Mouse (Mus musculus) ES-Bruce4 (cell line): ENCODE results near the gene Eef1g. TPM values are rescaled to one million over a fixed set of nuclear protein-coding genes. Genes with fewer than 3 reads are reported as not detected.

ENCODE experiments used
- H3K27ac ChIP-seq: 2 replicates; pipeline ENCODE4 v1.5.1; 2012; ENCODE audit warnings: low read length, inconsistent platforms; ENCODE audit not compliant: insufficient read depth
- H3K27me3 ChIP-seq: 2 replicates; pipeline ENCODE4 v1.6.1; 2012; ENCODE audit warnings: mild to moderate bottlenecking, low read length, inconsistent platforms; ENCODE audit not compliant: control insufficient read depth, poor library complexity, insufficient read depth, severe bottlenecking
- H3K36me3 ChIP-seq: 2 replicates; pipeline ENCODE4 v1.6.1; 2012; ENCODE audit warnings: inconsistent platforms, mild to moderate bottlenecking, low read length, moderate library complexity; ENCODE audit not compliant: control insufficient read depth, poor library complexity, insufficient read depth, severe bottlenecking
- H3K4me1 ChIP-seq: one replicate; pipeline ENCODE4 v1.8.1; 2011; ENCODE audit warnings: low read length; ENCODE audit not compliant: control insufficient read depth, insufficient read depth
- H3K4me3 ChIP-seq: 2 replicates; pipeline ENCODE4 v1.5.1; 2011; ENCODE audit warnings: low read depth, mild to moderate bottlenecking, low read length
- H3K9ac ChIP-seq: 2 replicates; pipeline ENCODE4 v1.6.1; 2012; ENCODE audit warnings: low read depth, mild to moderate bottlenecking, inconsistent platforms; ENCODE audit not compliant: poor library complexity, severe bottlenecking
- H3K9me3 ChIP-seq: replicated peaks from 2 replicates; pipeline ENCODE4 v1.6.1; 2012; ENCODE audit warnings: mild to moderate bottlenecking, low read length, inconsistent platforms; ENCODE audit not compliant: control insufficient read depth, poor library complexity, insufficient read depth, severe bottlenecking
- CTCF ChIP-seq: IDR thresholded peaks from one replicate; pipeline ENCODE4 v1.8.1; 2011; ENCODE audit warnings: low read depth, low read length
- EP300 ChIP-seq: IDR thresholded peaks from 2 replicates; pipeline ENCODE4 v1.6.1; 2011; ENCODE audit warnings: low read depth, low read length; ENCODE audit not compliant: insufficient read depth
- POLR2A ChIP-seq: IDR thresholded peaks from one replicate; pipeline ENCODE4 v1.8.1; 2011; ENCODE audit warnings: low read length; ENCODE audit not compliant: insufficient read depth
- polyA plus RNA-seq: library from polyadenylated mRNA; stranded (reverse); fragments of >200 nt; gene quantifications from 2 replicates; pipeline ENCODE4 v1.2.4, GENCODE M21; 2011; ENCODE audit warnings: low read depth; ENCODE audit not compliant: missing spikeins, insufficient read depth, insufficient read length

The Eef1g gene
- polyA plus RNA-seq, 1 experiment, result 1,175 TPM

DNA sequence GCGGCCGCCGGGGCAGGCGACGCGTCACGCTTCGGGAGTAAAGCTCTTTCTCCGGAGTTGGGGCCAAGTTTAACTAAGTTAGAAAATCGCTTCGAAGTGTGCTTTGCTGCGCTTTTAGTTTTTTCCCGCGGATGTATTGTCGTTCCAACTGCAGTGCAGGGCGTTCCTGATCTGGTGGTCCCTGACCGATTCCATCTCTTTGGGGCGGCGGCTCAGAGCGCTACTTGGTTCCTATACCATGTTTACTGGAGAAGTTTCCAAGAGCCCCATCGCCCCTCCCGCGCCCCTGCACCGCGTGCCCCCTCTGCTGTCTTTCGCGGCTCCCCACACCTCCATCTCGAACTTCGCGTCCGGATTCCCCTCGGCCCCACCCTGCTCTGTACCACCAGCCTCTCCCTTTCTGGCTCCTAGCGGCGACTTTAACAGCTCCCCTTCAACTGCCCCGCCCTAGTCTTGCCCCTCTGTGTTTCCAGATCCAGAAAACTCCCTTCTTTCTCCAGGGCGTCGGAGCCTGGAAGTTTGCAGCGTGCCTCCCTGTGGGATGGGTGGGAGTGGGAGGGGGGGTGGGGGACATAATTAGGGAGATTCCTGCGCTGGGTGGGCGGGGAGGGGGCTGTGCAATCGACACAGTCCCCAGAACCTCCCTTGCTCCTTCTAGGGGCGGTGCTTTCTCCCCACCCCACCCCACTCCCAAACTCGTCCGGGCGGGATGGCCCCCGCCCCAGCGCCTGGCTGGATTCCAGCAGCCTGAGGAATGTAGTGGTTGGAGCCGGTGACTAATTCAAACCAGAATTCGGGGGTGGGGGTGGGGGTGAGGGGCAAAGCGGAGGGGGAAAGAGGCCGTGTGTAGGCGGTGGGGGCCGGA is 23.0 kb downstream of the Eef1g start:
- peak overlapping the region; percentile 79 for H3K4me3 ChIP-seq
- TF ChIP-seq EP300 (peak; percentile 37; the same call in 1 of the 2 replicates), CTCF (no peak)
- no peaks in the 10 kb centered on the region for H3K36me3 ChIP-seq
- H3K27me3 ChIP-seq, result no peaks in the 10 kb centered on the region
- peak overlapping the region; percentile 29 for H3K27ac ChIP-seq
- H3K9me3 ChIP-seq, result no peaks in the 10 kb centered on the region
- peak overlapping the region; percentile 65 for H3K9ac ChIP-seq
- H3K4me1 ChIP-seq, result peaks cover 8% of the 10 kb centered on the region

DNA sequence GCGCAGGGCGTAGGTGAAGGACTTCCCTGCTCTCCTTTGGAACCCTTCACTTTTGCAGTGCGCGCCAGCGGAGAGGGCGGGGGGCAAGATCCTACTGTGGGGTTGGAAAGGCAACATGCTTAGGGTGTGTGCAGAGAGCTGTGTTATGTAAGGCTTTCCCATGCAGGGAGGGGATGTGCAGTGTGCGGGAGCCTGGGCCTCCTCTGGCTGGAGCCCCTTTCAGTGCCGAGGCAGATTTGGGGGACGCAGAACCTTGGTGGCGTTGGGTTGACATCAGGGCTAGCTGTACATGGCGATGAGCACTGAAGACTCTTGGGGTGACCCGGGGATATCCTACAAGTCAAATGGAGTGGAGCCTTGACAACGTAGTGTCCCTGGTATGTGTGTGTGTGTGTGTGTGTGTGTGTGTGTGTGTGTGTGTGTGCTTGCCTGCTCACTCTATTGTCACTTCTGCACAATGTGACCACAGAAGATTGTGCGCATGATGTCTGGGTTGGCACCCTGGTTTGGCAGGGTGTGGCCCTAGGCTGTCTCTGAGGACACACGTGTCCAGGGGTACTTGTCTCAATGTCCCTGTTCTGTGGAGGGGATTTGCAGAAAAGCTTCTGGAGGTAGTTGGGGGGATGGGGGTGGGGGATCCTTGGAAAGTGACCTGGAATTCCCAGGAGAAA is 23.7 kb downstream of the Eef1g start:
- Histone ChIP-seq H3K27ac (peak overlapping the region; percentile 29), H3K27me3 (no peaks in the 10 kb centered on the region), H3K36me3 (no peaks in the 10 kb centered on the region), H3K4me3 (peak overlapping the region; percentile 60), H3K9me3 (no peaks in the 10 kb centered on the region), H3K4me1 (peaks cover 8% of the 10 kb centered on the region), H3K9ac (peak overlapping the region; percentile 65)
- TF ChIP-seq EP300, result no peak
- no peak for TF ChIP-seq CTCF
- TF ChIP-seq POLR2A, result no peak

GRCm38 (mm10) chr19:8991245-8991870 is 24.5 kb downstream of the Eef1g start:
- Histone ChIP-seq H3K36me3 (no peaks in the 10 kb centered on the region), H3K9ac (peak overlapping the region; percentile 31; the same call in 1 of the 2 replicates), H3K4me1 (peaks cover 8% of the 10 kb centered on the region), H3K27me3 (no peaks in the 10 kb centered on the region), H3K27ac (peak overlapping the region; percentile 46; the same call in 1 of the 2 replicates), H3K9me3 (no peaks in the 10 kb centered on the region), H3K4me3 (no peak overlapping the region)
- no peak for TF ChIP-seq CTCF
- TF ChIP-seq EP300, result no peak
- no peak for TF ChIP-seq POLR2A

DNA sequence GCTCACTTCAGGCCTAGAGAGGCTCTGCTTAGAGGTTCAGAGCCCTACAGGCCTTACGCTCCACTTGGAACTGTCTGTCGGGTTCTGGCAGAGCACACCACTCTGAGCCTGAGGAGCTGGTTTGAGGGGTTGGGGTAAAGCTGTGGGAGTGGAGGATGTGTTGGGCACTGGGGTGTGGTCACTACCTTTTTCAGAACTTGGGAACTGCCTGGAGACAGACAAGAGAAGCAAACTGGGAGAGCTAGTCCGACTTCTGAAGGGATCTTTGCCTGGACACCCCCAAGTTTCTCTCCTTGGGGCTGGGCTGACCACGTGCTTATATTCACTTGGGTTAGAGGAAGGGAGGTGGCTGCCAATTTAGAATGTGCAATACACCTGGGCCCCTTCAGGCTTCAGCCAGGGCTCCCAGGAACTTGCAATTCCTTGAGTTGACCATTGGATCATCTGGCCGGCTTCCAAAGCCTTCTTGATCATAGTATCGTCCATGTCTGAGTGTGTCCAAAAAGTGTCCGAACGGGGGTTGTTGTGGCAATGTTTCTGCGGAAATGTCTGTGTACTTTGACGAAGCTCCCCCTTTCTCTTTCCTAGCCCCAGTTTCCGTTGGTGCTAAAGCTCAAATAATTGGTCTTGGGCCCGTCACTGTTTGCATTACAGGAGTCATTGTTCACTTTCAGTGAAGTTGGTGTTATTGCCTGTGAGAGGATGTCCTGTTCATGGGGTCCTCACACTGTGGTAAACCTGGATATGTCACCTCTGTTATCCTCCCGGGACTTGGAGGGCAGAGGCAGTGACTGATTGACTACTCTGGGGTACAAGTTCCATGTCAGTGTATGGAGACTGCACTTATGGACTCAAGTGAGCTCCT is 25.3 kb downstream of the Eef1g start:
- Histone ChIP-seq H3K27ac (peak overlapping the region; percentile 46; the same call in 1 of the 2 replicates), H3K4me1 (peaks cover 8% of the 10 kb centered on the region), H3K4me3 (no peak overlapping the region), H3K36me3 (no peaks in the 10 kb centered on the region), H3K27me3 (no peaks in the 10 kb centered on the region), H3K9ac (peak overlapping the region; percentile 31; the same call in 1 of the 2 replicates), H3K9me3 (no peaks in the 10 kb centered on the region)
- TF ChIP-seq CTCF (no peak), EP300 (no peak), POLR2A (no peak)

- Histone ChIP-seq H3K4me3 (no peak overlapping the region), H3K27me3 (no peaks in the 10 kb centered on the region), H3K4me1 (peaks cover 8% of the 10 kb centered on the region), H3K27ac (peak overlapping the region; percentile 5; the same call in 1 of the 2 replicates), H3K36me3 (no peaks in the 10 kb centered on the region), H3K9me3 (no peaks in the 10 kb centered on the region), H3K9ac (no peak overlapping the region)
- TF ChIP-seq POLR2A (no peak), EP300 (0 out of 2 replicates have a peak, but pooled peaks have one; percentile 39), CTCF (peak; percentile 87)
Observed at GRCm38 (mm10) chr19:8992769-8993624, 26.2 kb downstream of the Eef1g start.
